ENCODE assay signal across 17 mouse cellular contexts in genomic region chr11:43376598-43376997, GRCm38 (mm10).
"Had no signal": no experiment of that assay in that cellular context is flagged by ENCODE, and none has a peak within 500 bp of the region (broad histone marks: within the 10 kb centered on the region; RNA-seq: fewer than 3 reads in every experiment).

No protein-coding gene starts in this region.

- H3K27ac ChIP-seq: neural tube, embryonic 12.5 days; neural tube, embryonic 13.5 days; neural tube, embryonic 15.5 days; stomach, embryonic 15.5 days; stomach, postnatal 0 days had no signal

- DNase-seq: retina, postnatal 1 day; right cerebral cortex, adult 18-20 months; right cerebral cortex, postnatal 14 days; right cerebral cortex, postnatal 25 days; right cerebral cortex, postnatal 4 days; spleen, adult 18-20 months; thymus, adult 18-20 months; thymus, adult 2 months; thymus, postnatal 14 days; thymus, postnatal 25 days; thymus, postnatal 36 days; thymus, postnatal 4 days had no signal

- H3K4me3 ChIP-seq: neural tube, embryonic 12.5 days; neural tube, embryonic 13.5 days; neural tube, embryonic 15.5 days; stomach, embryonic 15.5 days had no signal
